Mouse (Mus musculus) frontal cortex, postnatal 25 days (tissue): Measurements from ENCODE around the gene Metap1.

Experiments
- DNase-seq, 2 experiments: peaks; one replicate each; pipeline ENCODE4 v3.0.0; 2022; ENCODE audit warnings: low spot score in 2 of 2

The Metap1 gene

GRCm38 (mm10) chr3:138489327-138490033 lies at the start of gene Metap1:
Gene Metap1, minus strand, starts transcription at chr3:138489515.
- peak; percentile 82 to 88 for DNase-seq

GRCm38 (mm10) chr3:138536031-138536430 lies 46.7 kb upstream of the Metap1 start:
- no peak for DNase-seq

GRCm38 (mm10) chr3:138532764-138533163 lies 43.4 kb upstream of the Metap1 start:
- no peak for DNase-seq

GRCm38 (mm10) chr3:138531479-138532181 lies 42.3 kb upstream of the Metap1 start:
- no peak for DNase-seq

- no peak for DNase-seq
These were observed 41.5 kb upstream of the Metap1 start for GRCm38 (mm10) chr3:138530578-138531478.

GRCm38 (mm10) chr3:138528265-138528664 lies 39.0 kb upstream of the Metap1 start:
- no peak for DNase-seq

- DNase-seq, result peak; percentile 19 to 33
These were observed 38.4 kb upstream of the Metap1 start for GRCm38 (mm10) chr3:138527667-138528231.

- peak; percentile 89 to 94 for DNase-seq
These were observed 37.8 kb upstream of the Metap1 start for GRCm38 (mm10) chr3:138526916-138527666.

GRCm38 (mm10) chr3:138526073-138526915 lies 37.0 kb upstream of the Metap1 start, which contains the start of gene Eif4e:
Gene Eif4e, plus strand, starts transcription at chr3:138526179.
- no peak for DNase-seq

GRCm38 (mm10) chr3:138525494-138525893 lies 36.2 kb upstream of the Metap1 start:
- no peak for DNase-seq

- DNase-seq, result no peak
These were observed 34.6 kb upstream of the Metap1 start for GRCm38 (mm10) chr3:138523956-138524355.

GRCm38 (mm10) chr3:138519218-138519617 lies 29.9 kb upstream of the Metap1 start:
- no peak for DNase-seq

- DNase-seq, result no peak
These were observed 28.6 kb upstream of the Metap1 start for GRCm38 (mm10) chr3:138517881-138518280.

- no peak for DNase-seq
These were observed 26.5 kb upstream of the Metap1 start for GRCm38 (mm10) chr3:138515656-138516370.

GRCm38 (mm10) chr3:138514749-138515148 lies 25.4 kb upstream of the Metap1 start:
- no peak for DNase-seq

- no peak for DNase-seq
These were observed 23.9 kb upstream of the Metap1 start for GRCm38 (mm10) chr3:138513243-138513642.

GRCm38 (mm10) chr3:138510471-138510870 lies 21.2 kb upstream of the Metap1 start:
- no peak for DNase-seq

- no peak for DNase-seq
These were observed 20.3 kb upstream of the Metap1 start for GRCm38 (mm10) chr3:138509581-138509980.

GRCm38 (mm10) chr3:138506749-138507148 lies 17.4 kb upstream of the Metap1 start:
- DNase-seq, result no peak
